Mouse (Mus musculus): ENCODE results near the gene Psmb9. TPM values are rescaled to one million over a fixed set of nuclear protein-coding genes. Genes with fewer than 3 reads are reported as not detected.
"Not testable (repeated sequence)": the region's sequence is repeated elsewhere in the genome, so short reads cannot be mapped to it uniquely, and the experiment has no call there.

Psmb9 gene
- polyA plus RNA-seq, 2 experiments = 2.2 to 3.4 TPM

GRCm38 (mm10) chr17:34164202-34164895, 23.2 kb downstream of the Psmb9 start:
- DNase-seq (ENCODE audit: low spot score) (no peak), ATAC-seq (ENCODE audit: low FRiP score, low read depth) (no peak)
- Histone ChIP-seq H3K36me3 (ENCODE audit: control insufficient read depth, insufficient read depth, low read length) (no peaks in the 10 kb centered on the region), H3K27ac (replicated peaks; ENCODE audit: low read depth, low read length) (no peak overlapping the region), H3K4me2 (replicated peaks; ENCODE audit: low read depth, low read length, severe bottlenecking) (no peak overlapping the region), H3K27me3 (ENCODE audit: control insufficient read depth, insufficient read depth, low read length) (no peaks in the 10 kb centered on the region), H3K9ac (ENCODE audit: low read depth, low read length, severe bottlenecking) (no peak overlapping the region), H3K9me3 (ENCODE audit: control insufficient read depth, low read length) (no peaks in the 10 kb centered on the region), H3K4me3 (replicated peaks; ENCODE audit: low read length) (no peak overlapping the region), H3K4me1 (ENCODE audit: control insufficient read depth, insufficient read depth, low read length) (no peaks in the 10 kb centered on the region)
- WGBS = 40% methylated on average over 9 of the region's 9 CpGs
- no peak for TF ChIP-seq POLR2A (IDR thresholded peaks at IDR 0.05; ENCODE audit: borderline replicate concordance, extremely low read depth, insufficient read depth, insufficient read length)

GRCm38 (mm10) chr17:34155534-34155933, 32.0 kb downstream of the Psmb9 start:
- Histone ChIP-seq H3K27me3 (ENCODE audit: control insufficient read depth, insufficient read depth, low read length) (no peaks in the 10 kb centered on the region), H3K9me3 (ENCODE audit: control insufficient read depth, low read length) (no peaks in the 10 kb centered on the region), H3K36me3 (ENCODE audit: control insufficient read depth, insufficient read depth, low read length) (no peaks in the 10 kb centered on the region), H3K4me1 (ENCODE audit: control insufficient read depth, insufficient read depth, low read length) (no peaks in the 10 kb centered on the region), H3K4me2 (replicated peaks; ENCODE audit: low read depth, low read length, severe bottlenecking) (no peak overlapping the region), H3K27ac (replicated peaks; ENCODE audit: low read depth, low read length) (no peak overlapping the region), H3K9ac (ENCODE audit: low read depth, low read length, severe bottlenecking) (no peak overlapping the region), H3K4me3 (replicated peaks; ENCODE audit: low read length) (no peak overlapping the region)
- DNase-seq (ENCODE audit: low spot score) (no peak), ATAC-seq (ENCODE audit: low FRiP score, low read depth) (no peak)
- no peak for TF ChIP-seq POLR2A (IDR thresholded peaks at IDR 0.05; ENCODE audit: borderline replicate concordance, extremely low read depth, insufficient read depth, insufficient read length)
- WGBS = 49% methylated on average over 5 of the region's 5 CpGs

- Histone ChIP-seq H3K4me3 (replicated peaks; ENCODE audit: low read length) (no peak within 1 kb of the TSS), H3K27ac (replicated peaks; ENCODE audit: low read depth, low read length) (no peak within 1 kb of the TSS), H3K4me1 (ENCODE audit: control insufficient read depth, insufficient read depth, low read length) (no peaks in the 10 kb centered on the region), H3K27me3 (ENCODE audit: control insufficient read depth, insufficient read depth, low read length) (no peaks in the 10 kb centered on the region), H3K9me3 (ENCODE audit: control insufficient read depth, low read length) (no peaks in the 10 kb centered on the region), H3K4me2 (replicated peaks; ENCODE audit: low read depth, low read length, severe bottlenecking) (no peak within 1 kb of the TSS; the same call in 1 of the 2 replicates), H3K36me3 (ENCODE audit: control insufficient read depth, insufficient read depth, low read length) (no peaks in the 10 kb centered on the region), H3K9ac (ENCODE audit: low read depth, low read length, severe bottlenecking) (no peak within 1 kb of the TSS)
- 64% methylated on average over 4 of the region's 4 CpGs for WGBS
- TF ChIP-seq POLR2A (IDR thresholded peaks at IDR 0.05; ENCODE audit: borderline replicate concordance, extremely low read depth, insufficient read depth, insufficient read length) = no peak
- ATAC-seq (ENCODE audit: low FRiP score, low read depth) (no peak; the same call in 1 of the 2 replicates), DNase-seq (ENCODE audit: low spot score) (peak; percentile 81)
Measured at GRCm38 (mm10) chr17:34152923-34153322, 34.6 kb downstream of the Psmb9 start, which contains the start of gene H2-DMb1. Gene H2-DMb1, plus strand, starts transcription at chr17:34153072.

GRCm38 (mm10) chr17:34144960-34145371, 42.6 kb downstream of the Psmb9 start:
- Histone ChIP-seq H3K4me1 (ENCODE audit: control insufficient read depth, insufficient read depth, low read length) (peaks cover 2% of the 10 kb centered on the region; the same call in 1 of the 2 replicates), H3K36me3 (ENCODE audit: control insufficient read depth, insufficient read depth, low read length) (no peaks in the 10 kb centered on the region), H3K4me3 (replicated peaks; ENCODE audit: low read length) (no peak overlapping the region), H3K27ac (replicated peaks; ENCODE audit: low read depth, low read length) (no peak overlapping the region), H3K4me2 (replicated peaks; ENCODE audit: low read depth, low read length, severe bottlenecking) (no peak overlapping the region), H3K9me3 (ENCODE audit: control insufficient read depth, low read length) (no peaks in the 10 kb centered on the region), H3K27me3 (ENCODE audit: control insufficient read depth, insufficient read depth, low read length) (peaks cover 7% of the 10 kb centered on the region), H3K9ac (ENCODE audit: low read depth, low read length, severe bottlenecking) (no peak overlapping the region)
- DNase-seq (ENCODE audit: low spot score) = no peak
- ATAC-seq (ENCODE audit: low FRiP score, low read depth) = no peak
- WGBS = 74% methylated on average over 3 of the region's 3 CpGs
- TF ChIP-seq POLR2A (IDR thresholded peaks at IDR 0.05; ENCODE audit: borderline replicate concordance, extremely low read depth, insufficient read depth, insufficient read length) = no peak

- not testable (repeated sequence) for ATAC-seq (ENCODE audit: low FRiP score, low read depth); DNase-seq (ENCODE audit: low spot score)
- WGBS = 92% methylated on average over 4 of the region's 4 CpGs
Measured at GRCm38 (mm10) chr17:34144221-34144620, 43.3 kb downstream of the Psmb9 start.

More at GRCm38 (mm10) chr17:34144221-34144620, 43.3 kb downstream of the Psmb9 start:
- not testable (repeated sequence) for H3K4me1 ChIP-seq (ENCODE audit: control insufficient read depth, insufficient read depth, low read length); H3K4me3 ChIP-seq (replicated peaks; ENCODE audit: low read length); H3K4me2 ChIP-seq (replicated peaks; ENCODE audit: low read depth, low read length, severe bottlenecking); H3K36me3 ChIP-seq (ENCODE audit: control insufficient read depth, insufficient read depth, low read length); H3K27ac ChIP-seq (replicated peaks; ENCODE audit: low read depth, low read length); H3K27me3 ChIP-seq (ENCODE audit: control insufficient read depth, insufficient read depth, low read length); H3K9me3 ChIP-seq (ENCODE audit: control insufficient read depth, low read length); H3K9ac ChIP-seq (ENCODE audit: low read depth, low read length, severe bottlenecking)

All from limb, embryonic 14.5 days (tissue).